Comparison of ENCODE assay signal across 17 mouse cellular contexts in genomic region chr1:91920038-91920589, GRCm38 (mm10).
DNase-seq lines count a peak whose midpoint lies in the region; ATAC-seq and TF ChIP-seq lines count a peak whose summit lies in the region.
"Had no signal": no experiment of that assay in that cellular context is flagged by ENCODE, and none has a peak within 500 bp of the region (broad histone marks: within the 10 kb centered on the region; RNA-seq: fewer than 3 reads in every experiment).

No protein-coding gene starts in this region.

- no peak overlapping the region for H3K9ac ChIP-seq in embryonic facial prominence, embryonic 15.5 days
- H3K9ac ChIP-seq: hindbrain, embryonic 15.5 days; liver, embryonic 15.5 days had no signal

- H3K4me3 ChIP-seq in heart, embryonic 10.5 days, result no peak overlapping the region
- H3K4me3 ChIP-seq in left cerebral cortex, adult 2 months, result no peak overlapping the region
- H3K4me3 ChIP-seq in embryonic facial prominence, embryonic 15.5 days (replicated peaks), result no peak overlapping the region
- H3K4me3 ChIP-seq: forebrain, embryonic 10.5 days; hindbrain, embryonic 15.5 days; liver, embryonic 15.5 days had no signal

- H3K27me3 ChIP-seq in heart, embryonic 10.5 days (ENCODE audit: insufficient read depth, poor library complexity, severe bottlenecking), result no peaks in the 10 kb centered on the region
- H3K27me3 ChIP-seq in embryonic facial prominence, embryonic 15.5 days, result no peaks in the 10 kb centered on the region
- H3K27me3 ChIP-seq: hindbrain, embryonic 15.5 days; liver, embryonic 15.5 days had no signal

- WGBS in heart, embryonic 10.5 days, result 24% methylated on average over 7 of the region's 7 CpGs
- 19% methylated on average over 7 of the region's 7 CpGs for WGBS in embryonic facial prominence, embryonic 15.5 days

- no peaks in the 10 kb centered on the region for H3K36me3 ChIP-seq in heart, embryonic 10.5 days
- no peaks in the 10 kb centered on the region for H3K36me3 ChIP-seq in embryonic facial prominence, embryonic 15.5 days
- H3K36me3 ChIP-seq: forebrain, embryonic 10.5 days; hindbrain, embryonic 15.5 days; liver, embryonic 15.5 days had no signal

- H3K9me3 ChIP-seq in heart, embryonic 10.5 days, result no peaks in the 10 kb centered on the region
- no peaks in the 10 kb centered on the region for H3K9me3 ChIP-seq in embryonic facial prominence, embryonic 15.5 days (replicated peaks)
- H3K9me3 ChIP-seq: forebrain, embryonic 10.5 days; hindbrain, embryonic 15.5 days; liver, embryonic 15.5 days had no signal

- intact Hi-C loops in left cerebral cortex, adult 2 months (cut with DNase I), result no loop called here
- intact Hi-C loops in left cerebral cortex, postnatal 4 days (cut with DNase I), result no loop called here
- intact Hi-C loops in gastrocnemius, postnatal 14 days (cut with DNase I; ENCODE audit: low total_unique reads), result no loop called here

- peak; percentile 23; the same call in 1 of the 2 replicates for ATAC-seq in embryonic facial prominence, embryonic 15.5 days (ENCODE audit: insufficient number of reproducible peaks, low FRiP score, low TSS enrichment, low read depth)
- ATAC-seq: Patski had no signal

- no peak overlapping the region for H3K4me2 ChIP-seq in embryonic facial prominence, embryonic 15.5 days (replicated peaks)
- H3K4me2 ChIP-seq: hindbrain, embryonic 15.5 days; liver, embryonic 15.5 days had no signal

- DNase-seq in heart, embryonic 10.5 days (ENCODE audit: low spot score), result no peak
- no peak for DNase-seq in heart, adult 18-20 months
- DNase-seq in left cerebral cortex, adult 2 months (ENCODE audit: extremely low spot score in 1 of 2, low spot score in 2 of 2), result no peak
- no peak for DNase-seq in left cerebral cortex, postnatal 4 days
- peak; percentile 83 for DNase-seq in ES-CJ7 (ENCODE audit: low read depth, low spot score)
- DNase-seq in retina, postnatal 1 day, result no peak
- DNase-seq in gastrocnemius, postnatal 14 days, result no peak
- DNase-seq: adrenal gland, postnatal 14 days; B cell, adult 2 months; cerebellum, adult 11 months; gastrocnemius, postnatal 10 days; thymus, postnatal 25 days had no signal

- H3K27ac ChIP-seq in heart, embryonic 10.5 days, result peak overlapping the region; percentile 72
- H3K27ac ChIP-seq in left cerebral cortex, adult 2 months, result peak overlapping the region; percentile 88
- 0 out of 2 replicates have a peak overlapping the region, but pooled peaks have one; percentile 12 for H3K27ac ChIP-seq in embryonic facial prominence, embryonic 15.5 days (replicated peaks)
- H3K27ac ChIP-seq: forebrain, embryonic 10.5 days; hindbrain, embryonic 15.5 days; liver, embryonic 15.5 days had no signal

- TF ChIP-seq CTCF in left cerebral cortex, adult 2 months (IDR thresholded peaks at IDR 0.05), result no peak

- peaks cover 43% of the 10 kb centered on the region for H3K4me1 ChIP-seq in heart, embryonic 10.5 days
- H3K4me1 ChIP-seq in embryonic facial prominence, embryonic 15.5 days, result peaks cover 31% of the 10 kb centered on the region
- H3K4me1 ChIP-seq: hindbrain, embryonic 15.5 days; liver, embryonic 15.5 days had no signal

Comparison
In these comparisons a context has a peak if more than half of its experiments do, and no peak if none do; other contexts are left out.
1. H3K27ac ChIP-seq: peak in every context shown above with its lines; median percentile 88 in left cerebral cortex, adult 2 months; 72 in heart, embryonic 10.5 days; 12 in embryonic facial prominence, embryonic 15.5 days.